Mouse (Mus musculus): Measurements from ENCODE around the gene Arhgdia. TPM values are rescaled to one million over a fixed set of nuclear protein-coding genes. Genes with fewer than 3 reads are reported as not detected.

Arhgdia gene
- polyA plus RNA-seq (2014; fragmentation: Nextera tagmentation; extraction: Ambion mirVana): 575 and 578 TPM in 2 replicates

DNA sequence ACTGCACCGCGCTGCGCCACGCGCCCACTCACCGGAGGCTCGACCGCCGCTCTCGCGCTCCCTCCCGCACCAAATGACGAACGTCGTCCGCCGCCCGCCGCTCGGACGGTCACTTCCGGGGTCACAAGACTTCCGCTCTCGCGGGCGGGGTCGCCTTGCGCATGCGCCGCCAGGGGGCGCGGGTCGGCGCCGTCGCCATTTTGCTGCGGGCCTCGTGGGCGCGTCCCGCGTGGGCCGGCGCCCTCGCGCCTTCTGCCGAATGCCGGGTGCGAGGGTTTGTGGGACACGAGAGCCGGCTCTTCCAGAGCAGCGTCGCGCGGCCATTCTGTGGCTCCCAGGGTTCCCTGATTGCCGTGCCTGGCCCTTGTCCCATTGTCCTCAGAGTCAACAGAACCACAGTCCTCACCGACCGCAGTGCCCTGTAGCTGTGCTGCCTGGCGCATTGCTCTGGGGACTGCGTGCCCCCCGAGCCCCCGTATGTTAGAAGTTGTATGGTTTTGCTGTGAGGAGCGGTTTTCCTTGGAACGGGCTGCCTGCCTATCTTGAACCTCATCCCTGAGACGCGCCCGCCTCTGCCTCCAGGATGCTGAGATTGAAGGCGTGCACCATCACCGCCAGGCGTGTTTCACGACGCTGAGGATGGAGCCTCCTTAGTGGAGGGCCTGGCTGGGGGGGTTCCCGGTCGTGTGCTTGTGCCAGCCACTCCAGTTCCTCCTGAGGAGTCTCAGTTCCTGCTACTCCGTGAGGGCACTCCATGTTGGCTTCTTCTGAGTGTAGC, at the start of gene Arhgdia:
Gene Arhgdia (minus strand): TSS at position 135 of the 778 bp plus-strand sequence.
- 0 out of 2 replicates have a peak, but pooled peaks cover 3% of the 10 kb centered on the region for H3K9me3 ChIP-seq (ENCODE audit: control insufficient read depth, low read depth, low read length)
- peaks cover 47% of the 10 kb centered on the region for H3K36me3 ChIP-seq (ENCODE audit: control insufficient read depth, insufficient read depth, low read length)
- peak within 1 kb of the TSS; percentile 96 for H3K9ac ChIP-seq (replicated peaks; ENCODE audit: low read depth, low read length)
- peak within 1 kb of the TSS; percentile 91 for H3K4me3 ChIP-seq (ENCODE audit: low read depth, low read length)
- H3K27me3 ChIP-seq (ENCODE audit: control insufficient read depth, insufficient read depth, low read length): no peaks in the 10 kb centered on the region
- ATAC-seq (ENCODE audit: insufficient number of reproducible peaks, insufficient read depth, low FRiP score, low read depth): peak; percentile 56; the same call in 1 of the 2 replicates
- peak within 1 kb of the TSS; percentile 94 for H3K27ac ChIP-seq (ENCODE audit: low read length)
- H3K4me2 ChIP-seq (replicated peaks; ENCODE audit: low read depth, low read length): peak within 1 kb of the TSS; percentile 95
- H3K4me1 ChIP-seq (ENCODE audit: control insufficient read depth, insufficient read depth, low read length): peaks cover 18% of the 10 kb centered on the region
- 6% methylated on average over 70 of the region's 75 CpGs for WGBS

DNA sequence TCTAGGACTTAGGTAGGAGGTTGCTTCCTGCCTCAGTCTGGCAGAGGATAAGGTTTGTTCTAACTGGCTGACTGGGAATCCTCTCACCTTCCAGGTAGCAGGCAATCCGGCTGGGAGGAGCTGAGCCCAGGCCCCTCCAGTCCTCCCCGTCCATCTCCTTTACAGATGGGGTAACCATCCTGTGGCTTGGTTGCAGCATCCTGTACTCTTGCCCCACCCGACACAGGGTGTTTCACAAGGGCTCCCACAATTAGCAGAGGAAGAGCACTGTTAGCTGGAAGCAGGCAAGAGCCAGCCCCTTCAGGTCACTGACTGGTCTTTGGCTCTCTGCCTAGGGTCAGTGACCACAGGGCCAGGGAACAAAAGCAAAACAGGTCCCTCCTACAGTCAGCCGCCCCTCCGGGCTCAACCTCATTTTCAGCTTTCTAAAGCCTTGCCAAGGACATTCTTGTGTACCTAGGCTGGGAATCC, 49.0 kb upstream of the Arhgdia start:
- 52% methylated on average over 5 of the region's 5 CpGs for WGBS
- no peak for ATAC-seq (ENCODE audit: insufficient number of reproducible peaks, insufficient read depth, low FRiP score, low read depth)
- H3K27me3 ChIP-seq (ENCODE audit: control insufficient read depth, insufficient read depth, low read length): no peaks in the 10 kb centered on the region
- peaks cover 18% of the 10 kb centered on the region for H3K36me3 ChIP-seq (ENCODE audit: control insufficient read depth, insufficient read depth, low read length)
- no peaks in the 10 kb centered on the region for H3K9me3 ChIP-seq (ENCODE audit: control insufficient read depth, low read depth, low read length)
- H3K27ac ChIP-seq (ENCODE audit: low read length): peak overlapping the region; percentile 83
- H3K4me2 ChIP-seq (replicated peaks; ENCODE audit: low read depth, low read length): peak overlapping the region; percentile 81
- H3K4me3 ChIP-seq (ENCODE audit: low read depth, low read length): no peak overlapping the region
- 0 out of 2 replicates have a peak overlapping the region, but pooled peaks have one; percentile 7 for H3K9ac ChIP-seq (replicated peaks; ENCODE audit: low read depth, low read length)
- H3K4me1 ChIP-seq (ENCODE audit: control insufficient read depth, insufficient read depth, low read length): peaks cover 31% of the 10 kb centered on the region

DNA sequence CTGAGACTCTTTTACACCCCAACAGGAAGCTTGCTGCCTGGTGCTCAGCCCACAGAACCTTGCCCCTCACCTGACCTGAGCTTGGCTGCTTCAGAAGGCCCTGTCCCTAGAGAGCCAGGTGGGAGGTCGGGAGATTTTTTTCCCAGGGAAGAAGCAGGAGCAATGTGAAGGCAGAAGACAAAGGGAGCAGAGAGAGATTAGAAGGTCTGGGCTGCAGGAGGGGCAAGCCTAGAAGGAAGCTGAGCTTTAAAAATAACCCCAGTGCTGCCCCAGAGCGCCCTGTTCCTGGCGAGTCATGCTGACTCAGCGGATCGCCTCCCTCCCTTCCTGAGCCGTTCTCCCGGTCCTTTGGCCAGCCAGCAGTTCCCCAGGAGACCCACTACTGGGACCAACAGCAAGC, 48.5 kb upstream of the Arhgdia start:
- H3K9ac ChIP-seq (replicated peaks; ENCODE audit: low read depth, low read length): no peak overlapping the region
- peaks cover 35% of the 10 kb centered on the region for H3K4me1 ChIP-seq (ENCODE audit: control insufficient read depth, insufficient read depth, low read length)
- no peak for ATAC-seq (ENCODE audit: insufficient number of reproducible peaks, insufficient read depth, low FRiP score, low read depth)
- WGBS: 37% methylated on average over 7 of the region's 7 CpGs
- H3K27me3 ChIP-seq (ENCODE audit: control insufficient read depth, insufficient read depth, low read length): no peaks in the 10 kb centered on the region
- H3K4me2 ChIP-seq (replicated peaks; ENCODE audit: low read depth, low read length): peak overlapping the region; percentile 81
- H3K27ac ChIP-seq (ENCODE audit: low read length): peak overlapping the region; percentile 83
- H3K36me3 ChIP-seq (ENCODE audit: control insufficient read depth, insufficient read depth, low read length): peaks cover 18% of the 10 kb centered on the region
- H3K9me3 ChIP-seq (ENCODE audit: control insufficient read depth, low read depth, low read length): no peaks in the 10 kb centered on the region
- H3K4me3 ChIP-seq (ENCODE audit: low read depth, low read length): no peak overlapping the region

DNA sequence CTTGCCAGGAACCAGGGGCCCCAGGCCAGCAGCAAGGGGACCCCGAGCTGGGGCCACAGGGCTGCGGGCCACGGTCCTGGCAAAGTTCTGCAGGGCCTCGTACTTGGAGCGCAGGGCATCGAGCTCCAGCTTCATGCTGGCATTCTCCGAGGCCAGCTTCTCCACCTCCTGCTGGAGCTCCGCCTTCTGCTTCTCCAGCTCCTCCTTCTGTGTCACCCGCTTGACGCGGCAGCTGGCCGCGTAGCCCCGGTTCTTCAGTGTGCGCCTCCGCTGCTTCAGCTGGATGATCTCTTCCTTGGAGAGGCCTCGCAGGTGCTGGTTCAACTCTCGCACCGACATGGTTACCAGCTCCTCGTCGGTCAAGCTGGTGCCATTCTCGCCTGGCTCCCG, 47.9 kb upstream of the Arhgdia start:
- Histone ChIP-seq H3K9ac (replicated peaks; ENCODE audit: low read depth, low read length) (no peak overlapping the region), H3K36me3 (ENCODE audit: control insufficient read depth, insufficient read depth, low read length) (peaks cover 18% of the 10 kb centered on the region), H3K27ac (ENCODE audit: low read length) (peak overlapping the region; percentile 83; the same call in 1 of the 2 replicates), H3K9me3 (ENCODE audit: control insufficient read depth, low read depth, low read length) (no peaks in the 10 kb centered on the region), H3K4me1 (ENCODE audit: control insufficient read depth, insufficient read depth, low read length) (peaks cover 35% of the 10 kb centered on the region), H3K4me2 (replicated peaks; ENCODE audit: low read depth, low read length) (peak overlapping the region; percentile 81; the same call in 1 of the 2 replicates), H3K27me3 (ENCODE audit: control insufficient read depth, insufficient read depth, low read length) (no peaks in the 10 kb centered on the region), H3K4me3 (ENCODE audit: low read depth, low read length) (no peak overlapping the region; the same call in 1 of the 2 replicates)
- WGBS: 70% methylated on average over 23 of the region's 23 CpGs
- ATAC-seq (ENCODE audit: insufficient number of reproducible peaks, insufficient read depth, low FRiP score, low read depth): no peak

DNA sequence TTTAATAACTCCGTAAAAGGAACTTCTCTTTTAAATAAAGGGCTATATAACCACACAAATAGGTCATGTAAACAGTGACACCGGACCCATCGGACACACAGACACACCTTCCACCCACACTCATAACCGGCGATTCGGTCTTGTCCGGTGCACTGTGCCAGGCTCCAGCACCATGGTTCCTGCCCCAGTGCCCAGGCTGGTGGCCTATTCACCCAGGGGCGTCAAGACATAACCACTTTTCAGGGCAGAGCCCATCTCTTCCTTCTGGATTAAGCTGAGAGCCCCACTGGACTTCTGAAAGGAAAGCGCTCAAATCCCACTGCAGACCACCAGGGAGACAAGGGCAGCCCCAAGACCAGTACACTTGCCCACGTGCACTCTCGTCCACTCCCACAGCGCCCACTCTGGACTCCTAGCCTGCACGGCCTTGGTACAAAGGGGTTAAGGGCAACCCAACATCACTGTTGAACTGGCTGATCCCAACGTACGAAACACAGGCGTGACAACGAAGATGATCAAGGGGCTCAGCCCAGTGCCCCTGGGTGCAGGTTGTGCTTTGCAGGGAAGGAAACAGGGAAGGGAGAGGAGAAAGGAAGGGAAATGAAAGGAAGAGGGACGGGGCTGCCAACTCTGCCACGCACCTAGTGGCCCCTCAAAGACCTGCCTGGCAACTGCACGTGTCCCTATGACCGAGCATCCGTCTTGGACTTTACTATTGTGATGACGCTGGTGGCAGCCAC, 47.3 kb upstream of the Arhgdia start:
- Histone ChIP-seq H3K9me3 (ENCODE audit: control insufficient read depth, low read depth, low read length) (no peaks in the 10 kb centered on the region), H3K9ac (replicated peaks; ENCODE audit: low read depth, low read length) (no peak overlapping the region), H3K27ac (ENCODE audit: low read length) (no peak overlapping the region), H3K4me2 (replicated peaks; ENCODE audit: low read depth, low read length) (no peak overlapping the region), H3K4me3 (ENCODE audit: low read depth, low read length) (no peak overlapping the region; the same call in 1 of the 2 replicates), H3K27me3 (ENCODE audit: control insufficient read depth, insufficient read depth, low read length) (no peaks in the 10 kb centered on the region), H3K36me3 (ENCODE audit: control insufficient read depth, insufficient read depth, low read length) (peaks cover 18% of the 10 kb centered on the region), H3K4me1 (ENCODE audit: control insufficient read depth, insufficient read depth, low read length) (peaks cover 37% of the 10 kb centered on the region)
- no peak for ATAC-seq (ENCODE audit: insufficient number of reproducible peaks, insufficient read depth, low FRiP score, low read depth)
- WGBS: 93% methylated on average over 23 of the region's 23 CpGs

DNA sequence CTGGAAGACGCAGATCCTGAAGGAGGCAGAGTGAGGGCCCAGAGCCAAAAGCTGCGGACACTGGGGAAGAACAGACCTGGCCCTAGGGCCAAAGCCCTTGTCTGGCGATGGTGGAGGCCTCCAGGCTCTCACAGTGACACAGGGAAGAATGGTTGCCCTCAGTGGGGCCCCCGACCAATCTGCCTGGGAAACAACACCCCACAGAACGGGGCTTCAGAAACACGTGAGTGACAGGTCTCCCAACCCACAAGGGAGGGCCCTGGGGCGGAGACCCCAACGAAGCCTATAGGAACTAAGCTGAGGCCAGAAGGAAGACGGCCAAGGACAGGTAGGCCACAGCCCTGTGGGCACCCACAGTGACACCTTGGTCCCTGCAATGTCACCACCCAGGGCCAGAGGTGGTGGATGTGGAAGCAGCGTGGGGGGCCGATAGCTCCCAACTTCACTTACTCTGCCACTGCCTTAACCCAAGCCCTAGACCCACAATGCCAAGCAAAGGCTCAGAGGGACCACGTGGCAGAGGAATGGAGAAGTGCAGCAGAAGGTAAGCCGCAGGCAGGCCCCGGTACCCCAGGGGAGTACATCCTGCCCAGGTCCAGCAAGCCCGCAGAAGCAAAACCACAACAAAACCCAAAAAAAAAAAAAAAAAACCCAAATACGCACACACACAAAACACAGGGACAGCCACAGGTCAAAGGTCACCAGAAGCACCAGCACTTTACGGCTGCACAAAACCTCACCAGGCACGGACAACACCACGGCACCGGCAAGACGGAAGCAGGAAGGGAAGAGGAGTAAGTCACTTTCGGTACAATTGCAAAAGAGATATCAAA, 46.3 kb upstream of the Arhgdia start:
- Histone ChIP-seq H3K27ac (ENCODE audit: low read length) (no peak overlapping the region), H3K36me3 (ENCODE audit: control insufficient read depth, insufficient read depth, low read length) (peaks cover 22% of the 10 kb centered on the region), H3K9me3 (ENCODE audit: control insufficient read depth, low read depth, low read length) (no peaks in the 10 kb centered on the region), H3K27me3 (ENCODE audit: control insufficient read depth, insufficient read depth, low read length) (no peaks in the 10 kb centered on the region), H3K9ac (replicated peaks; ENCODE audit: low read depth, low read length) (no peak overlapping the region), H3K4me2 (replicated peaks; ENCODE audit: low read depth, low read length) (no peak overlapping the region), H3K4me3 (ENCODE audit: low read depth, low read length) (no peak overlapping the region), H3K4me1 (ENCODE audit: control insufficient read depth, insufficient read depth, low read length) (peaks cover 37% of the 10 kb centered on the region)
- no peak for ATAC-seq (ENCODE audit: insufficient number of reproducible peaks, insufficient read depth, low FRiP score, low read depth)
- WGBS: 80% methylated on average over 22 of the region's 22 CpGs

DNA sequence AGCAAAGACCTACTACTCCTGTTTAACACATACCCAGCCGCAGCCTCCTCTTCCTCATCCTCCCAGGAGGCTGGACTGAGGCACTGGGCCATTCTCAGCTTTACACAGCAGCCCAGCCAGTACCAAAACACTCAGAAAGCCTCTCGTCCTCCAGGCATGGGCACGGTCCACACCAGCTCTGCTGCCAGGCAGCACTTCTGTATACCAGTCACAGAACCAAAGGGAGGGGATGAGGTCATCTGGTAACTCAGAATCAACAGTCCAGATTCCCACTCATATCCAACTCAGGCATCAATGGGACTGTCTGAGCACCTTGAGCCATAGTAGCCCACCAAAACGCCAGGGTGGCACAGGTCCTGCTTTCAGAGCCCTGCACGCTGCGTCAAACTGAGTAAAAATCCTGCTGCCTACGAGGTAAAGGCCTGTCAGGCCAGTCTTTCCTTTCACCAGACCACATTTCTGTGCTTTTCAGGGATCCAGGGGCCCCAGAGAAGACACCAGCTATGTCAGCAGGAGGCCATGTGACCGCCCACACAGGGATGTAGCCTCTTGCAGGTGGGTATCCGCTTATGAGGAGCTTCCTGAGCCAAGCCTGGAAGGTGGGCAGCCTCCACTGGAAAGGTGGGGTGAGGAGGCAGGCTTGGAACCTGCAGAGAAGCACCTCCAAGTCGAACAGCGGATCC, 45.5 kb upstream of the Arhgdia start:
- Histone ChIP-seq H3K4me3 (ENCODE audit: low read depth, low read length) (no peak overlapping the region), H3K27me3 (ENCODE audit: control insufficient read depth, insufficient read depth, low read length) (no peaks in the 10 kb centered on the region), H3K36me3 (ENCODE audit: control insufficient read depth, insufficient read depth, low read length) (peaks cover 22% of the 10 kb centered on the region), H3K9me3 (ENCODE audit: control insufficient read depth, low read depth, low read length) (no peaks in the 10 kb centered on the region), H3K4me2 (replicated peaks; ENCODE audit: low read depth, low read length) (no peak overlapping the region), H3K27ac (ENCODE audit: low read length) (no peak overlapping the region), H3K4me1 (ENCODE audit: control insufficient read depth, insufficient read depth, low read length) (peaks cover 32% of the 10 kb centered on the region), H3K9ac (replicated peaks; ENCODE audit: low read depth, low read length) (no peak overlapping the region)
- no peak for ATAC-seq (ENCODE audit: insufficient number of reproducible peaks, insufficient read depth, low FRiP score, low read depth)
- WGBS: 90% methylated on average over 11 of the region's 11 CpGs
